Mouse (Mus musculus) myocyte (in vitro differentiated cells): ENCODE results near the gene Krtap28-10.

Source experiments
- CEBPB ChIP-seq: IDR thresholded peaks from 2 replicates; pipeline ENCODE4 v1.6.1; 2011; ENCODE audit warnings: mild to moderate bottlenecking, moderate library complexity; ENCODE audit not compliant: poor library complexity, insufficient read depth, severe bottlenecking
- E2F4 ChIP-seq: IDR thresholded peaks from one replicate; pipeline ENCODE4 v1.6.1; 2011; ENCODE audit warnings: mild to moderate bottlenecking, control low read depth, moderate library complexity; ENCODE audit not compliant: insufficient read depth
- MAX ChIP-seq: IDR thresholded peaks from one replicate; pipeline ENCODE4 v1.6.1; 2011; ENCODE audit warnings: low read depth, mild to moderate bottlenecking, control low read depth
- MYOD1 ChIP-seq, 3 experiments: IDR thresholded peaks; one replicate each; pipeline ENCODE4 v1.6.1; 2011; ENCODE audit warnings: control low read depth in 2 of 3, low read depth in 2 of 3, mild to moderate bottlenecking in 2 of 3, moderate library complexity in 1 of 3; ENCODE audit not compliant: insufficient read length in 2 of 3, control insufficient read depth in 1 of 3
- MYOG ChIP-seq, 3 experiments: IDR thresholded peaks; one replicate each; pipeline ENCODE4 v1.6.1; 2011; ENCODE audit warnings: control low read depth in 2 of 3, low read depth in 2 of 3, mild to moderate bottlenecking in 2 of 3; ENCODE audit not compliant: insufficient read length in 2 of 3, control insufficient read depth in 1 of 3, insufficient read depth in 1 of 3
- POLR2A ChIP-seq: IDR thresholded peaks from one replicate; pipeline ENCODE4 v1.6.1; 2011; ENCODE audit warnings: low read depth, mild to moderate bottlenecking, control low read depth, moderate library complexity; ENCODE audit not compliant: insufficient read length
- POLR2AphosphoS2 ChIP-seq: IDR thresholded peaks from one replicate; pipeline ENCODE4 v1.6.1; 2011; ENCODE audit warnings: low read depth, control low read depth; ENCODE audit not compliant: insufficient read length
- REST ChIP-seq: IDR thresholded peaks from one replicate; pipeline ENCODE4 v1.6.1; 2011; ENCODE audit warnings: mild to moderate bottlenecking, control low read depth, moderate library complexity; ENCODE audit not compliant: insufficient read depth, insufficient read length
- SRF ChIP-seq: IDR thresholded peaks from one replicate; pipeline ENCODE4 v1.6.1; 2011; ENCODE audit warnings: low read depth; ENCODE audit not compliant: control insufficient read depth, insufficient read length
- TCF12 ChIP-seq: IDR thresholded peaks from one replicate; pipeline ENCODE4 v1.6.1; 2011; ENCODE audit warnings: mild to moderate bottlenecking, control low read depth; ENCODE audit not compliant: poor library complexity, insufficient read depth, severe bottlenecking
- TCF3 ChIP-seq: IDR thresholded peaks from one replicate; pipeline ENCODE4 v1.6.1; 2011; ENCODE audit warnings: low read depth, control low read depth; ENCODE audit not compliant: insufficient read length
- USF1 ChIP-seq: IDR thresholded peaks from one replicate; pipeline ENCODE4 v1.6.1; 2011; ENCODE audit warnings: low read depth, mild to moderate bottlenecking, control low read depth, moderate library complexity

DNA sequence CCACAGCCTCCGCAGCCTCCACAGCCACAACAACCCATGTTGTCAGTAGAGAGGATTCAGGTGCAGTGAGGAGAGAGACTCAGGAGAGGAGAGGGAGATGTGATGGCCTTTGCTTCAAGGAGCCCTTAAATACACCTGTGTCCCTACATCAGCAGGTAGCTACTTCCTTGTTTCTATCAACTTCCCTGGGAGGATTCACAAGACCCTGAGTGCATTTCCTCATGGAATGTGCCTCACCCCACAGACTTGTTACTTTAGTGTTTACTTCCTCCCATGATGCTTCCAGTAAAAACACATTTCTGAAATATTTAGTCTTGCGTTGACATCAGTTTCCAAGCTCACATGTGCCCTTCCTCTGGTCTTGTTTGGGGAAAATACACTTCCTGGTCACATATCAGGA, at the start of gene Krtap28-10:
- TF ChIP-seq MYOD1 (IDR thresholded peaks at IDR 0.05; ENCODE audit: control insufficient read depth in 1 of 3, insufficient read length in 2 of 3, low read depth in 2 of 3), result no peak
- TF ChIP-seq POLR2AphosphoS2, result no peak
- no peak for TF ChIP-seq MAX
- TF ChIP-seq USF1, result no peak
- no peak for TF ChIP-seq POLR2A
- no peak for TF ChIP-seq E2F4
- TF ChIP-seq TCF12, result no peak
- no peak for TF ChIP-seq MYOG (IDR thresholded peaks at IDR 0.05; ENCODE audit: control insufficient read depth in 1 of 3, insufficient read depth in 1 of 3, insufficient read length in 2 of 3, low read depth in 2 of 3)
- no peak for TF ChIP-seq REST
- TF ChIP-seq TCF3, result no peak
- no peak for TF ChIP-seq CEBPB
- TF ChIP-seq SRF, result no peak
